Mouse (Mus musculus) cerebellum, adult 2 months (tissue): Measurements from ENCODE around the gene Fsd1l.

ENCODE experiments used
- CTCF ChIP-seq: fragments of 200-500 bp; IDR thresholded peaks from 2 replicates; pipeline ENCODE4 v1.5.1; 2011; ENCODE audit warnings: low read depth, mild to moderate bottlenecking, control low read depth, low read length, moderate library complexity, borderline replicate concordance; ENCODE audit not compliant: insufficient read depth
- POLR2A ChIP-seq: fragments of 200-500 bp; IDR thresholded peaks from 2 replicates; pipeline ENCODE4 v1.6.1; 2011; ENCODE audit warnings: low read length, control low read depth, borderline replicate concordance; ENCODE audit not compliant: insufficient read depth

- TF ChIP-seq CTCF (no peak), POLR2A (no peak)
These were observed 332 bp upstream of the Fsd1l start for GRCm38 (mm10) chr4:53630963-53631315.
